Mouse (Mus musculus) ES-E14 (cell line): ENCODE data around the gene Ccnl1.

Experiments used
- CHD2 ChIP-seq: IDR thresholded peaks from 2 replicates; pipeline ENCODE4 v1.6.1; 2014; ENCODE audit warnings: mild to moderate bottlenecking, low read depth, low read length, inconsistent platforms
- HCFC1 ChIP-seq: IDR thresholded peaks from 2 replicates; pipeline ENCODE4 v1.6.1; 2012; ENCODE audit warnings: low read length, inconsistent platforms, borderline replicate concordance; ENCODE audit not compliant: insufficient read depth
- ZNF384 ChIP-seq: IDR thresholded peaks from 2 replicates; pipeline ENCODE4 v1.6.1; 2012; ENCODE audit warnings: low read depth, low read length, inconsistent platforms

DNA sequence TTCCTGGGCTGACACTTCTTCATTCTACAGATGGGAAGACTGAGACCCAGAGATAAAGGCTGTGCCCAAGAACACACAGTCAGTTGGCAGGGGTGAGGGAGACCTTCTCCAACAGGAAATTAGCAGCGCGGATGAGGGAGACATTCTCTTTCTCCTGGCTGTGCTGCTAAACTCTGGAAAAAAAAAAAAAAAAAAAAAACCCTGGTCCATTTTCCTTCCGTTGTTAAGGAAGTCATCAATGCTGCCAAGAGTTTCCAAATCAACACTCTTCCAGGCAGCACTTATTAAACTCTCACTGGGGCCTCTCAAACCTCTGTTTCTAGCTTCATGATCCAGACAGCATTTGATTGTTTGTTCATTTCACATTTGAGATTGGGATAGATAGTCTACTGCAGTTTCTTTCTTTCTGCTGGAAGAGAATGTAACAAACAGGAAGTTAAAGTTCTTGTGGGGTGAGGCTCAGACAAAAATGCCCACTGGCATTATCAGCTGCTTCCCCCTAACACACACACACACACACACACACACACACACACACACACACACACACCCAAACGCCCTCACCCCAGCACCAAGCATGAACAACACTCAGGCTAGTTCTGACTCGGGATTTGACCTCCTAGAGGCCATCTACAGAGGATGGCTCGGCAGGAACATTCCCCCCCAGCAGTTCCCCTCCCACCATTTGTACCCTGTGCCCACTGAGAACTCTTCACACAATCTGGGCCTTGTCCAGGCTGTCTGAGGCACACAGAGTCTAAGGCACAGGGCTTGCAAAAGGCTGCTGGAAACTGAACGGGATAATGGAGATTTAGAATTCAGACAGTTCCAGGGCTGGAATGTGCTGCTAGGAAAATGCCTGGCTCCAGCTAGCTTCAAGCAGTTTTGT is 52.5 kb downstream of the Ccnl1 start:
- TF ChIP-seq CHD2 (no peak), ZNF384 (no peak), HCFC1 (no peak)
